Mouse (Mus musculus) megakaryocyte, embryonic 14.5 days (primary cell): ENCODE results near the gene Ndufaf4.

Source experiments
- FLI1 ChIP-seq: IDR thresholded peaks from 2 replicates; pipeline ENCODE4 v1.6.1; 2012; ENCODE audit warnings: low read length, inconsistent platforms, mixed read lengths
- GATA1 ChIP-seq: IDR thresholded peaks from 3 replicates; pipeline ENCODE4 v1.6.1; 2012; ENCODE audit warnings: mixed read lengths, low read length, inconsistent platforms, borderline replicate concordance

- no peak for TF ChIP-seq GATA1
- TF ChIP-seq FLI1 = no peak
Observed at GRCm38 (mm10) chr4:24894625-24895024, 3.3 kb upstream of the Ndufaf4 start.
